Mouse (Mus musculus) yolk sac, embryonic 10.5 days (tissue): ENCODE measurements around the gene Map3k11.

Source experiments
- DNase-seq: peaks from one replicate; pipeline ENCODE4 v3.0.0-alpha.2; 2017; ENCODE audit warnings: low spot score

The Map3k11 gene

DNA sequence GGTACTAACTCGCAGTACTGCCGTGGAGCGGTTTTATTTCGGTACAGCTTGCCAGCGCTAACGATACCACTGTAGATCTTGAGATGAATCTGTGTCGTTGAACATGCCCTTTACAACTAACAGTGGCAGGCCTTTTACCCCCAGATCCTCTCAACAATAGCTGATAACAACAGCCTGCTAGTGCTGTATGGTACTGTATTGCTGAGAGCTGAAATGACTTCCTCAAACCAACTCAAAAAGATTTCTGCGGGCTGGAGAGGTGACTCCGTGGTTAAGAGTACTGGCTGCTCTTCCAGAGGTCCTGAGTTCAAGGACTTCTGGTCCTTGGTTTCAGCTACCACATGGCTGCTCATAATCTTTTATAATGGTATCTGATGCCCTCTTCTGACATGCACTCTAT, 45.8 kb downstream of the Map3k11 start:
- no peak for DNase-seq

DNA sequence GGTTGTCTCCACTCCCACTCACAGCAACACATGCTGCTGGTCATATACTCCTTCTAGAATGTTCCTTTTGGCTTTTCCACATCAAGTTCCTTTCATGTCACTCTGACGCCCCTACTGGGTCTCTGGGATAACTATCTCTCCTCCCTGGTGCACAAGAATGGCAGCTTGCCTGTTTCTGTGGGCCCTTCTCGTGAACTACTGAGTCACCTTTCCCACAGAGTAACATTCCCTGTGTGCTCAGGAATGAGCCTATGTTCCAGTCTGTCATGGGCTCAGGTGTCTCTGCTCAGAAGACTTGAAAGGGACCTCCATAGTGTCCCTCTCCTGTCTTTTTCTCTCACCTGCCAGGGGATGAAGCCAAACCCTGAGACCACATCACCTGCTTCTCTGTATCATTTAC, 50.9 kb downstream of the Map3k11 start:
- DNase-seq: no peak

DNA sequence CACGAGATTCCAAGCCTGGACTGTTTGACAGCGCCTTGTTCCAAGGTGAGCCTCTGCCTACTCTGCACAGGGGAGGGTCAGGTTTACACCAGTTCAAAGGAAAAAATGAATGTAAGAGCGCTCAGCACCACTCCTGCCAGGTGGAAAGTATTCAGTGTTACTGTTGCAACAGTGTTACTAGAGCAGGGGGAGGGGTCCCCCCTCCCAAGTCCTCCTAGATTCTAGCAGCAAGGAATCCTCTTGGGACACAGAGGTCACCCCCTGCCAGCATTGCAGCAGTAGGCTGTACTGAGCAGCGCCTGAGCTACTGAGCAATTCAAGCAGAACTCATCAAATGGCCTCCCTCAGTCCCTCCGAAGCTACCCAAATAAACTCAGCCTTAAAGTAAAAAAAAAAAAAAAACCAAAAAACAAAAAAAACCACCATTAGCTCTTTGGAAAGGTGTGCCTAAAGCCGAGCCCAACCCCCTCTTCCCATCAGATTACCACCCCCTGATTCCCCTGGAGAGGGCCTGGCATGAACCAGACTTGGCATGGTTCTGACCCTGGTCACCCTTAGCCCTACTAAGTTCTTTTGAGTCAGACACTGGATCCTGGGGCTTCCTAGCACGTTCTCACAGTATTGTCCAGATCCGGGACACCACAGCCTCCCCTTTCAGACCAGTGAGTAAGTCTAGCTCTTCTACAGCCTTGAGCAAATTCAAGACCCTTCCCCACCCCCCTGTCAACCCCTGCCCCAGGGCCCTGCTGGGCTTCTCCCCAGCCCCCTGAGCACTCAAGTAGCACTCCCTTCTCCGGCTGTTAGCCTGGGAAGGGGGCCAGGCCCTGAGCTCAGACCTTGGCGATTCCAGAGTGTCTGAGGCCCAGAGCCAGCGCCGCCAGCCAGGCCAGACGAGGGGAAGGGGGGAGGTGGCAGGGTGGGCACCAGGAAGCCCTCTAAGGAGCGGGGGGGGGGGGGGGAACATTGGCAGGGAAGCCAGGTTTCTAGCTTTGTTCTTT, 52.1 kb downstream of the Map3k11 start, which contains the start of gene Ltbp3:
TSS of gene Ltbp3 (plus strand) at position 585 of the 998 bp plus-strand sequence.
- no peak for DNase-seq

DNA sequence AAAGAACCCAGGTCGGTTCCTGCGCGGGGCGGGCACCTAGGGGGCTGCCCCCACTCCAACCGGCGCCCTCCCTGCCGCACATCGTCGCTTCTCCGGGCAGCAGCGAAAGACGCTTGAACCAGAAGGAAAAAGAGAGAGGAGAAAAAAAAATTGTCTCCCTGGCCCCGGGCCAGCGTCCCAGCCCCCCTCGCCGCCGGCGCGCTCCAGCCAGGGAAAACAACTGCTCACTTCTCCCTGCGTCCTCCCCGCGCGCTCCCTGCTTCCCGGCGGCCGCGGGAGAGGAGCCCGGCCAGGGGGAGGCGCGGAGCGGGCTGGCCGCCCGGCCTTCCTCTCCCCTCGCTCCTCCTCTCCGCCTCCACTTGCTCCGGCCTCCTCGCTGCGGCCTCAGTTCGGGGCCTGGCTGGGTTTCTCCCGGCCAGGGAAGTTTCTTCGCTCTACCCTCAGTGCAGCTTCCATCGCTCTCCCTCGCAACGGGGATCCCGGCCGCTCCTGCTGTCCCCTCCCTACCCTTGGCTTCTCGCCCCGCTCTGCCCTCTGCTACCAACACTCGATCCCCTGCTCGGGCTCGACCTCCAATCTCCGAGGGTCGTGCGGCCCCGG, 53.2 kb downstream of the Map3k11 start:
- DNase-seq: peak; percentile 51

DNA sequence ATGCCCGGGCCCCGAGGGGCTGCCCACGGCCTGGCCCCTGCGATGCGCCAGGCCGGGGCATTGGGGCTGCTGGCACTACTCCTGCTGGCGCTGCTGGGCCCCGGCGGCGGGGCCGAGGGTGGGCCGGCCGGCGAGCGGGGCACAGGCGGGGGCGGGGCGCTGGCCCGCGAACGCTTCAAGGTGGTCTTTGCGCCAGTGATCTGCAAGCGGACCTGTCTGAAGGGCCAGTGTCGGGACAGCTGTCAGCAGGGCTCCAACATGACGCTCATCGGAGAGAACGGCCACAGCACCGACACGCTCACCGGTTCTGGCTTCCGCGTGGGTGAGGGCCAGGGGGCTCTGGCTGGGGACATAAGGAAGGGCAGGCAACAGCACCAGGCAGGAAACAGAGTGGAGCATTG, 53.7 kb downstream of the Map3k11 start:
- no peak for DNase-seq

DNA sequence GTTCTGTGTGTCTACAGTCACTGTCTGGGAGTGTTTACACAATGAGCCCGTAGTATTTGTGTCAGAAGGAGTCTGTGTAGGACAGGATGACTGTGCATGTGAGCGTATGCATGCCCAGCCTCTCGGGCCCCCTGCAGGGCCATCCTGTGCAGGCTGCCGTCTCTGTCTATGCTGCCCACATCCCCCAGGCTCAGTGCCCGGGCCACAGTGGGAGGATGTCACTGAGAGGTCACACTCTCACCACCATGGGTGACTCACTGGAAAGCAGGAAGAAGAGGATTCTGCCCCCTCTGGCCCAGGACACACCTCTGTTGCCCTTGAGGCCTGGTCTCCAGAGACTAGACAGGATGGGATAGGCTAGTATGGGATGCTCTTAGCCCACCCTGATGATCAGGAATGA, 55.0 kb downstream of the Map3k11 start:
- DNase-seq: no peak

DNA sequence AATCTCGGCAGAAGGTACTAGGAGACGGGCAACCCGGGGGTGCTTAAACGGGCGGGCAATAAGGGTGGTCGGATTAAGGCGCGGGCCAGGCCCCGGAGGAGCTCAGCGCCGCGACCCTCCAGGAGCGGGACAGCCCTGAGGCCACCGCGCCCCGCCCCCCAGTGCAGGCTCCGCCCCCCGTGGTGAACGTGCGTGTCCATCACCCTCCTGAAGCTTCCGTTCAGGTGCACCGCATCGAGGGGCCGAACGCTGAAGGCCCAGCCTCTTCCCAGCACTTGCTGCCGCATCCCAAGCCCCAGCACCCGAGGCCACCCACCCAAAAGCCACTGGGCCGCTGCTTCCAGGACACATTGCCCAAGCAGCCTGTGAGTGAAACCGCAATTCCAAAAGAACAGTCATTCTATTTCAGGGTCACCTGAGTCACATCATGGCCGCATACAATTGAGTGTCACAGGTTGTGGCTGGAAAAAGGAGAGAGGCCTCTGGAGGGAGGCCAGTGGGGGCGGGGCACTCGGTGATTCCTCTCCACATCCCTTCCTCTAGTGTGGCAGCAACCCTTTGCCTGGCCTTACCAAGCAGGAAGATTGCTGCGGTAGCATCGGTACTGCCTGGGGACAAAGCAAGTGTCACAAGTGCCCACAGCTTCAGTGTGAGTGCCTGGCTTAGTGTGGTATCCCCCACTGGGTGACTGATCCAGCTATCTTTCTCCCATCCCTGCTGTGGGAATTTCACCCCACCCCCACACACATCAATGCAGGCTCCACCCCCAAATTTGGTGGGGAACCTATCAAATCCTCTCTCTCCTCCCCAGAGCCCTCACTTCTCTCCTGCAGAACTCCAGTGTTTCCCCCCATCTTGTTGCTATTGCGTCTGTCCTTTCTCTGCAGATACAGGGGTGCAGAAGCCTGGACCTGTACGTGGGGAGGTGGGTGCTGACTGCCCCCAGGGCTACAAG, 57.5 kb downstream of the Map3k11 start:
- DNase-seq: peak; percentile 62

DNA sequence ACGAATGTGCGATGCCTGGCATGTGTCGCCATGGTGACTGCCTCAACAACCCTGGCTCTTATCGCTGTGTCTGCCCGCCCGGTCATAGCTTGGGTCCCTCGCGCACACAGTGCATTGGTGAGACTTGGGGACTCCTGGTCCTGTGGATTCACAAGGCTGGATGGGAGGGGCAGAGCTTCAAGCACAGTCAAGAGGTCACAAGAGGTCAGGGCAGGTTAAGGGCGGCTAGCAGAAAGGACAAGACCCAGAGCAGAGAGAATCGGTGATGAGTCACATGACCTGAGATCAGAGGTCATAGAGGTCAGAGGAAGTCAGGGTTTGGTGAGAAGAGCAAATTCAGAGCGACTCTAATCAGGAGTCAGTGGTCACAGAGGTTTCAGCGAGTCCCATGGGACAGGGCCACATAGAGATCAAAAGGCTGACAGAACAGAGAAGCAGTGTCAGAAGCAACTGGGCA, 58.4 kb downstream of the Map3k11 start:
- peak; percentile 89 for DNase-seq

DNA sequence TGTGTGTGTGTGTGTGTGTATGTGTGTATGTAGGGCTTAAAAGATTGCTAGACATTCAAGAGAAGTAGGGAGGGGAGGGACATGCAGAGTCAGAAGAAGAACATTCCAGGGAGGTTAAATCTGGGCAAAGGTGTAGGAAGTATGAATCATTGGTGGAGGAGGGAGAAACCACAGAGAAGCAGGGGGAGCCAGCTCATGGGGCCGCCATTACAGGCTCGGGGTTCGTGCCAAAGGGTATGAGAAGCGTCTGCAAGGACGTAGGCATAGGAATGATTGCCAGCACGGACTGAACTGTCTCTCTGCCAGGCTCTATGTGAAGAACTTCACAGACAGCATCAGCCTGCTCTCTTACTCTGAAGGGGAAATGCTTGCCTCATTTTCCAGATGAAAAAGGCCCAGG, 60.9 kb downstream of the Map3k11 start:
- DNase-seq: no peak

DNA sequence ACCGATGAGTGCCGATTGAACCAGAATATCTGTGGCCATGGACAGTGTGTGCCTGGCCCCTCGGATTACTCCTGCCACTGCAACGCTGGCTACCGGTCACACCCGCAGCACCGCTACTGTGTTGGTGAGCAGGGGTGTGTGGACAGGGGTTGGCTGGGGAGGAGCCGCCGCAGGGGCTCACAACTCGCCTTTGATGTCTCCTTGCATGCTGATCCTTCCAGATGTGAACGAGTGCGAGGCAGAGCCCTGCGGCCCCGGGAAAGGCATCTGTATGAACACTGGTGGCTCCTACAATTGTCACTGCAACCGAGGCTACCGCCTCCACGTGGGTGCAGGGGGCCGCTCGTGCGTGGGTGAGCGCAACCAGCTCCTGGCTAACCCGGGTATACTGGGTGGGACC, 62.4 kb downstream of the Map3k11 start:
- DNase-seq: no peak

DNA sequence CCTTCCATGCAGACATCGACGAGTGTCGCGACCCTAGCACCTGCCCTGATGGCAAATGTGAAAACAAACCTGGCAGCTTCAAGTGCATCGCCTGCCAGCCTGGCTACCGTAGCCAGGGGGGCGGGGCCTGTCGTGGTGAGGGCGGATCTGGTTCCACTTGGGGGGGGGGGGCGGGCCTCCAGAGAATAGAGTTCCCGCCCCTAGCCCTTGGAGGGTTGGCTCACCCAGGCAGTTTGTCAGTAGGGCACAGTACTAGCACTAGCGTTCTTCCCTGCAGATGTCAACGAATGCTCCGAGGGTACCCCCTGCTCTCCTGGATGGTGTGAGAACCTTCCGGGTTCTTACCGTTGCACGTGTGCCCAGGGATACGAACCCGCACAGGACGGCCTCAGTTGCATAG, 63.2 kb downstream of the Map3k11 start:
- DNase-seq: no peak
